Mouse (Mus musculus) CD4-positive naive resting alpha-beta T cell, adult 76 days (primary cell): ENCODE data around the gene Olfr746. TPM values are rescaled to one million over a fixed set of nuclear protein-coding genes. Genes with fewer than 3 reads are reported as not detected.

Source experiments
- total RNA-seq: library from RNA; stranded (reverse); gene quantifications from one replicate; pipeline ENCODE4 v1.2.4, GENCODE M21; 2023

Olfr746 gene
- total RNA-seq, result not detected

DNA sequence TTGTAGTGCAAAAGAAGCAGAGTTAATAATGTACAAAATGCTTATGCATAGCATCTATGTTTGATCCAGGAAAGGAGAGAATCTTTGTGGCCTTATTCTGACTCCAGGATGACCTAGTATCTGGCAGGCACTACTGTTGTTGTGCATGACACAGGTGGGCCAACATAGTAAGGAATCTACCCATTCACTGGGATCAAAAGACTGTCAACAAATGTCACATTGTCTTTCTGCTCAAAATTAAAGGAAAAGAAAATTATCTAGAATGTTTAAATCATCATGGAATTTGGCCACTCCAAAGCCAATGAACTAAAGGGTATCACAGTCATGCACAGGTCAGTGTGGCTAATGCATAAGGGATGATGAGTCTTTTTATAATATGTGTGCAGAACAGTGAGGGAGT, at the start of gene Olfr746:
Olfr746 (plus strand) TSS at position 301 of the 400 bp plus-strand sequence.

DNA sequence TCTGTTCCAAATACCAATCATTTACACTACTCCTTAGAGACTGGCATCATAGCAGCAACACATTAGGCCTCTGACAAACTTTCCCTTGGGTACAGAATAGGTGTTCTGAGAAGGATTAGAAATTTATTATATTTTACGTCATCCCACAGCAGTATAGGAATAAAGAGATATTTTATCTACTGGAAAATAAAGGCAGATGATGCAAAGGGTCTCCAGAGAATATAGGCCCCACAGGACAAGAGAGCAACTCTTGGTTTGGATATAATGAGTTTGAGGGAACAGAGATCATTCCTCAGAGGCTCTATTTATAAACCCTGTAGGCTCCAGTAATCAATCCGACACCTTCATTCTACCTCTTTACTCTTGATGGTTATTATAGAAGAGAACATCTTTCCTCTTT, 32.3 kb upstream of the Olfr746 start, which contains the start of gene Olfr744:
Olfr744 (plus strand) TSS at position 301 of the 400 bp plus-strand sequence.

DNA sequence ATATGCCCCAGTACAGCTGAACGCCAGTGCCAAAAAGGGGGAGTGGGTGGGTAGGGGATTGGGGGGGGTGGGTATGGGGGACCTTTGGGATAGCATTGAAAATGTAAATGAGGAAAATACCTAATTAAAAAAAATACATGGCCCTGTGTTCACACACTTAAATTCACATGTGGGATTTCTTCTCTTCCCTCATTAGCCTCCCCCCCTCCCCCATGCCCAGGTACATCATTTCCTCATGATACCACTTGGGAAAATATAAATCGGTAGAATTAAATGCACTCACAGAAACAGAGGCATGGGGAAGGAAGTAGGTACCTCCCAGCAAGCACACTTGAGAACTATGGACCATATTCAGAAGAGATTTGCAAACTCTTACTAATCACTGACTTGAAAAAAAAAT, 7.8 kb upstream of the Olfr746 start, which contains the start of gene Olfr745:
Olfr745 (plus strand) TSS at position 301 of the 400 bp plus-strand sequence.

DNA sequence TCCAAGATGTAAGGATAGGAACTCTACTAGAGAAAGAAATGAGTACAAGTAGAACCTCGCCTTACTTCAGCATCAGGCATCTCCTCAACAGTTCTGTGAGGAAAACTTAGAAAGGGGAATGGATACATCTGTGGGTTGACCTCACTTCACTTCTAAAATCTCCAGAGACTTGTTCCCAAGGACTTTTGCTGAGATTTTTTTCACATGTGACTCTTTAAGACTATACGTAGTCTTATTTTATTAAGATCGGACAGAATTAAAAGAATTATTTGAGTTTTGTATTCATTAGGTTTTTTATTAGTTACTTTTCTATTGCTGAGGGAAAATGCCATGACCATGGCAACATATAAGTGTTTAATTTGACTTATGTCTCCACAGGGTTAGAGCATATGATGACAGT, 46.2 kb downstream of the Olfr746 start, which contains the start of gene Olfr747:
Olfr747 (minus strand) TSS at position 101 of the 400 bp plus-strand sequence.

Other genes starting within 250 kb of the Olfr746 start
- not detected for gene Olfr738, start 239.5 kb upstream of the Olfr746 start, total RNA-seq
- gene Olfr739, start 228.5 kb upstream of the Olfr746 start, total RNA-seq, result not detected
- not detected for gene Olfr740, start 201.5 kb upstream of the Olfr746 start, total RNA-seq
- gene Olfr741, start 174.3 kb upstream of the Olfr746 start, total RNA-seq, result not detected
- gene Olfr742, start 143.5 kb upstream of the Olfr746 start, total RNA-seq, result not detected
- not detected for gene Olfr743, start 125.2 kb upstream of the Olfr746 start, total RNA-seq
- gene Olfr744, start 32.2 kb upstream of the Olfr746 start, total RNA-seq, result not detected
- gene Olfr745, start 7.7 kb upstream of the Olfr746 start, total RNA-seq, result not detected
- not detected for gene Olfr747, start 46.1 kb downstream of the Olfr746 start, total RNA-seq
- not detected for gene Olfr748, start 60.3 kb downstream of the Olfr746 start, total RNA-seq
- not detected for gene Olfr749, start 98.0 kb downstream of the Olfr746 start, total RNA-seq
- gene Ttc5, start 138.4 kb downstream of the Olfr746 start, total RNA-seq, result 76.9 TPM
- not detected for gene Ccnb1ip1, start 160.6 kb downstream of the Olfr746 start, total RNA-seq
- gene Parp2, start 160.8 kb downstream of the Olfr746 start, total RNA-seq, result 67.2 TPM
- 45.2 TPM for gene Tep1, start 223.5 kb downstream of the Olfr746 start, total RNA-seq